Mouse (Mus musculus) intestine, postnatal 0 days (tissue): ENCODE measurements around the gene Smcr8. TPM values are rescaled to one million over a fixed set of nuclear protein-coding genes. Genes with fewer than 3 reads are reported as not detected.

ENCODE experiments used
- ATAC-seq: fragments of 200-750 bp; cut with Nextera tagmentation; 2 replicates; pipeline ENCODE4 v1.8.0; 2017; ENCODE audit warnings: mild to moderate bottlenecking, moderate TSS enrichment, moderate library complexity
- H3K27ac ChIP-seq: fragments of 300-500 bp; sonication (generic); 2 replicates; pipeline ENCODE4 v1.5.1; 2014; ENCODE audit warnings: mild to moderate bottlenecking, low read depth, low read length, moderate library complexity
- H3K27me3 ChIP-seq: fragments of 300-500 bp; sonication (generic); replicated peaks from 2 replicates; pipeline ENCODE4 v1.6.1; 2014; ENCODE audit warnings: low read length, mixed read lengths; ENCODE audit not compliant: control insufficient read depth, insufficient read depth
- H3K36me3 ChIP-seq: fragments of 300-500 bp; sonication (generic); 2 replicates; pipeline ENCODE4 v1.6.1; 2014; ENCODE audit warnings: mild to moderate bottlenecking, moderate library complexity; ENCODE audit not compliant: control insufficient read depth, insufficient read depth
- H3K4me1 ChIP-seq: fragments of 300-500 bp; sonication (generic); replicated peaks from 2 replicates; pipeline ENCODE4 v1.6.1; 2014; ENCODE audit warnings: antibody characterized with exemption, low read length, mixed read lengths; ENCODE audit not compliant: control insufficient read depth, insufficient read depth
- H3K4me2 ChIP-seq: fragments of 300-500 bp; sonication (generic); replicated peaks from 2 replicates; pipeline ENCODE4 v1.6.1; 2014; ENCODE audit warnings: low read depth, mild to moderate bottlenecking, moderate library complexity
- H3K4me3 ChIP-seq: fragments of 300-500 bp; sonication (generic); 2 replicates; pipeline ENCODE4 v1.5.1; 2014; ENCODE audit warnings: low read depth, low read length
- H3K9ac ChIP-seq: fragments of 300-500 bp; sonication (generic); 2 replicates; pipeline ENCODE4 v1.6.1; 2014; ENCODE audit warnings: mild to moderate bottlenecking, low read depth, low read length
- H3K9me3 ChIP-seq: fragments of 300-500 bp; sonication (generic); 2 replicates; pipeline ENCODE4 v1.6.1; 2016; ENCODE audit warnings: mixed run types; ENCODE audit not compliant: control insufficient read depth
- CTCF ChIP-seq: sonication (generic); IDR thresholded peaks from 2 replicates; pipeline ENCODE4 v1.5.1; 2016; ENCODE audit warnings: low read depth, mild to moderate bottlenecking, control low read depth, antibody characterized with exemption, moderate library complexity
- WGBS: fragments of 180-500 bp; shearing (Covaris S2); extraction: QIAGEN DNeasy Blood & Tissue Kit; methylation state at CpG from one replicate; pipeline ENCODE4 v1.1.7; 2014; 5-methylcytosine and 5-hydroxymethylcytosine counted together
- polyA plus RNA-seq: library from polyadenylated mRNA; unstranded; fragments of >200 nt; fragmentation: Nextera tagmentation; extraction: Ambion mirVana; gene quantifications from 2 replicates; pipeline ENCODE4 v1.2.1, GENCODE M21; 2015

The Smcr8 gene
- polyA plus RNA-seq, 1 experiment from 2014 or later = 4.0 TPM

- Histone ChIP-seq H3K4me2 (no peak overlapping the region), H3K27ac (no peak overlapping the region), H3K9me3 (no peaks in the 10 kb centered on the region), H3K36me3 (no peaks in the 10 kb centered on the region), H3K27me3 (no peaks in the 10 kb centered on the region), H3K4me1 (no peaks in the 10 kb centered on the region), H3K9ac (no peak overlapping the region), H3K4me3 (no peak overlapping the region)
- ATAC-seq = 0 out of 2 replicates have a peak, but pooled peaks have one; percentile 43
- WGBS = 84% methylated on average over 2 of the region's 2 CpGs
- no peak for TF ChIP-seq CTCF
These were observed 8.0 kb upstream of the Smcr8 start for GRCm38 (mm10) chr11:60769322-60769721.

- no peaks in the 10 kb centered on the region for H3K27me3 ChIP-seq
- H3K36me3 ChIP-seq = no peaks in the 10 kb centered on the region
- H3K4me1 ChIP-seq = peaks cover 3% of the 10 kb centered on the region; the same call in 1 of the 2 replicates
- no peaks in the 10 kb centered on the region for H3K9me3 ChIP-seq
- H3K9ac ChIP-seq = no peak overlapping the region
- WGBS = 86% methylated on average over 3 of the region's 3 CpGs
- no peak overlapping the region for H3K27ac ChIP-seq
- TF ChIP-seq CTCF = no peak
- H3K4me2 ChIP-seq = no peak overlapping the region
- no peak overlapping the region for H3K4me3 ChIP-seq
- no peak for ATAC-seq
These were observed 6.5 kb upstream of the Smcr8 start for GRCm38 (mm10) chr11:60770776-60771175.

- Histone ChIP-seq H3K9me3 (no peaks in the 10 kb centered on the region), H3K27ac (no peak overlapping the region), H3K4me2 (no peak overlapping the region), H3K27me3 (no peaks in the 10 kb centered on the region), H3K4me1 (peaks cover 3% of the 10 kb centered on the region; the same call in 1 of the 2 replicates), H3K4me3 (no peak overlapping the region), H3K36me3 (no peaks in the 10 kb centered on the region), H3K9ac (no peak overlapping the region)
- 87% methylated on average over 4 of the region's 4 CpGs for WGBS
- TF ChIP-seq CTCF = 0 out of 2 replicates have a peak, but pooled peaks have one; percentile 10
- no peak for ATAC-seq
These were observed 5.2 kb upstream of the Smcr8 start for GRCm38 (mm10) chr11:60772161-60772560.

- WGBS = 83% methylated on average over 3 of the region's 3 CpGs
- Histone ChIP-seq H3K4me2 (no peak overlapping the region), H3K27me3 (no peaks in the 10 kb centered on the region), H3K4me3 (no peak overlapping the region), H3K36me3 (peaks cover 3% of the 10 kb centered on the region; the same call in 1 of the 2 replicates), H3K9me3 (no peaks in the 10 kb centered on the region), H3K9ac (no peak overlapping the region), H3K27ac (no peak overlapping the region), H3K4me1 (peaks cover 3% of the 10 kb centered on the region; the same call in 1 of the 2 replicates)
- TF ChIP-seq CTCF = no peak
- ATAC-seq = no peak
These were observed 3.1 kb upstream of the Smcr8 start for GRCm38 (mm10) chr11:60774158-60774689.

- ATAC-seq = no peak
- Histone ChIP-seq H3K4me2 (no peak overlapping the region), H3K9me3 (no peaks in the 10 kb centered on the region), H3K27me3 (no peaks in the 10 kb centered on the region), H3K4me1 (peaks cover 8% of the 10 kb centered on the region), H3K9ac (no peak overlapping the region), H3K4me3 (no peak overlapping the region), H3K36me3 (peaks cover 7% of the 10 kb centered on the region; the same call in 1 of the 2 replicates), H3K27ac (no peak overlapping the region)
- WGBS = 56% methylated on average over 1 of the region's 1 CpGs
- TF ChIP-seq CTCF = no peak
These were observed 2.5 kb upstream of the Smcr8 start for GRCm38 (mm10) chr11:60774841-60775240.

DNA sequence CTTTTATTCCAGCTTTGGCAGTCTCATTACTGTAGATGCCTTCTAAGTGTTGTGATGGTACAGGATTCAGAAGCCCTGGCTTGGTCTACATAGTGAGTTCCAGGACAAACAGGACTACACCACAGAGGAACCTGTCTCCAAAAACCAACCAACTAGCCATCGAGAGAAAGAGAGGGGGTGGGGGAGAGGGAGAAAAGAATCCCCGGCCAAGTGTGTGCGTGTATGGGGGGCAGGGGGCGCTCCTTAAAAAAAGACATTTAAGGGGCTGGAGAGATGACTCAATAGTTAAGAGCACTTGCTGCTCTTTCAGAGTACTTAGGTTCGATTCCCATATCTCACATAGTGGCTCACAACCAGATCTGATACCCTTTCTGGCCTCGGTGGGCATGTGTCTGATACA is 1.7 kb upstream of the Smcr8 start:
- TF ChIP-seq CTCF = no peak
- peak overlapping the region; percentile 83 for H3K4me2 ChIP-seq
- ATAC-seq = no peak
- peaks cover 15% of the 10 kb centered on the region for H3K4me1 ChIP-seq
- H3K27me3 ChIP-seq = no peaks in the 10 kb centered on the region
- 50% methylated on average over 6 of the region's 6 CpGs for WGBS
- H3K36me3 ChIP-seq = peaks cover 11% of the 10 kb centered on the region; the same call in 1 of the 2 replicates
- H3K4me3 ChIP-seq = no peak overlapping the region
- H3K27ac ChIP-seq = no peak overlapping the region
- H3K9me3 ChIP-seq = no peaks in the 10 kb centered on the region
- H3K9ac ChIP-seq = no peak overlapping the region
